Mouse (Mus musculus): ENCODE measurements at regions not wholly inside any gene's neighbourhood (a gene's known extent, or its start where the extent isn't known, plus 50 kb on each side); places are given as distances from the start of the nearest gene placed in this dataset.
A peak's percentile ranks its signal among the peaks of the same experiment; 100 is the strongest.

GRCm38 (mm10) chr10:43634371-43635080 lies 56.4 kb downstream of the Cd24a start:
- Histone ChIP-seq H3K36me3 (ENCODE audit: control insufficient read depth, insufficient read depth, low read length) (no peaks in the 10 kb centered on the region), H3K4me3 (ENCODE audit: low read length) (no peak overlapping the region), H3K4me2 (ENCODE audit: low read length) (no peak overlapping the region), H3K27ac (ENCODE audit: low read depth, low read length) (no peak overlapping the region), H3K9ac (ENCODE audit: low read depth, low read length) (no peak overlapping the region), H3K4me1 (ENCODE audit: control insufficient read depth, insufficient read depth, low read depth, low read length) (no peaks in the 10 kb centered on the region), H3K27me3 (replicated peaks; ENCODE audit: control insufficient read depth, insufficient read depth, low read length) (no peaks in the 10 kb centered on the region), H3K9me3 (ENCODE audit: control insufficient read depth, low read length) (no peaks in the 10 kb centered on the region)
- WGBS, result 62% methylated on average over 10 of the region's 10 CpGs
- ATAC-seq, result peak; percentile 44; the same call in 1 of the 2 replicates

- Histone ChIP-seq H3K9me3 (ENCODE audit: control insufficient read depth, low read length) (no peaks in the 10 kb centered on the region), H3K4me3 (ENCODE audit: low read length) (no peak overlapping the region), H3K27me3 (replicated peaks; ENCODE audit: control insufficient read depth, insufficient read depth, low read length) (no peaks in the 10 kb centered on the region), H3K9ac (ENCODE audit: low read depth, low read length) (no peak overlapping the region), H3K4me1 (ENCODE audit: control insufficient read depth, insufficient read depth, low read depth, low read length) (no peaks in the 10 kb centered on the region), H3K36me3 (ENCODE audit: control insufficient read depth, insufficient read depth, low read length) (no peaks in the 10 kb centered on the region), H3K4me2 (ENCODE audit: low read length) (no peak overlapping the region), H3K27ac (ENCODE audit: low read depth, low read length) (no peak overlapping the region)
- WGBS, result 79% methylated on average over 14 of the region's 14 CpGs
- no peak for ATAC-seq
Observed at GRCm38 (mm10) chr10:43641169-43641945, 63.3 kb downstream of the Cd24a start.

GRCm38 (mm10) chr10:43646326-43646725 lies 68.2 kb downstream of the Cd24a start:
- ATAC-seq, result no peak
- H3K27ac ChIP-seq (ENCODE audit: low read depth, low read length), result no peak overlapping the region
- 51% methylated on average over 4 of the region's 4 CpGs for WGBS

GRCm38 (mm10) chr10:43646965-43647364 lies 68.9 kb downstream of the Cd24a start:
- H3K36me3 ChIP-seq (ENCODE audit: control insufficient read depth, insufficient read depth, low read length), result no peaks in the 10 kb centered on the region
- no peak overlapping the region for H3K27ac ChIP-seq (ENCODE audit: low read depth, low read length)
- no peak overlapping the region for H3K4me2 ChIP-seq (ENCODE audit: low read length)
- no peaks in the 10 kb centered on the region for H3K9me3 ChIP-seq (ENCODE audit: control insufficient read depth, low read length)
- H3K27me3 ChIP-seq (replicated peaks; ENCODE audit: control insufficient read depth, insufficient read depth, low read length), result no peaks in the 10 kb centered on the region
- WGBS, result 96% methylated on average over 6 of the region's 6 CpGs
- no peak overlapping the region for H3K4me3 ChIP-seq (ENCODE audit: low read length)
- no peaks in the 10 kb centered on the region for H3K4me1 ChIP-seq (ENCODE audit: control insufficient read depth, insufficient read depth, low read depth, low read length)
- no peak overlapping the region for H3K9ac ChIP-seq (ENCODE audit: low read depth, low read length)
- no peak for ATAC-seq

More at GRCm38 (mm10) chr10:43646326-43646725, 68.2 kb downstream of the Cd24a start:
- Histone ChIP-seq H3K4me3 (ENCODE audit: low read length) (no peak overlapping the region), H3K9me3 (ENCODE audit: control insufficient read depth, low read length) (no peaks in the 10 kb centered on the region), H3K4me2 (ENCODE audit: low read length) (no peak overlapping the region), H3K27me3 (replicated peaks; ENCODE audit: control insufficient read depth, insufficient read depth, low read length) (no peaks in the 10 kb centered on the region), H3K36me3 (ENCODE audit: control insufficient read depth, insufficient read depth, low read length) (no peaks in the 10 kb centered on the region), H3K4me1 (ENCODE audit: control insufficient read depth, insufficient read depth, low read depth, low read length) (no peaks in the 10 kb centered on the region), H3K9ac (ENCODE audit: low read depth, low read length) (no peak overlapping the region)

- Histone ChIP-seq H3K27me3 (replicated peaks; ENCODE audit: control insufficient read depth, insufficient read depth, low read length) (no peaks in the 10 kb centered on the region), H3K4me2 (ENCODE audit: low read length) (no peak overlapping the region), H3K36me3 (ENCODE audit: control insufficient read depth, insufficient read depth, low read length) (no peaks in the 10 kb centered on the region), H3K9me3 (ENCODE audit: control insufficient read depth, low read length) (no peaks in the 10 kb centered on the region), H3K27ac (ENCODE audit: low read depth, low read length) (no peak overlapping the region), H3K9ac (ENCODE audit: low read depth, low read length) (no peak overlapping the region), H3K4me1 (ENCODE audit: control insufficient read depth, insufficient read depth, low read depth, low read length) (no peaks in the 10 kb centered on the region), H3K4me3 (ENCODE audit: low read length) (no peak overlapping the region)
- 57% methylated on average over 5 of the region's 5 CpGs for WGBS
- ATAC-seq, result no peak
Observed at GRCm38 (mm10) chr10:43648186-43648585, 70.1 kb downstream of the Cd24a start.

GRCm38 (mm10) chr10:43648815-43649447 lies 70.8 kb downstream of the Cd24a start:
- H3K27me3 ChIP-seq (replicated peaks; ENCODE audit: control insufficient read depth, insufficient read depth, low read length), result no peaks in the 10 kb centered on the region
- ATAC-seq, result no peak
- WGBS, result 82% methylated on average over 6 of the region's 6 CpGs

GRCm38 (mm10) chr10:43650449-43650848 lies 72.4 kb downstream of the Cd24a start:
- Histone ChIP-seq H3K4me1 (ENCODE audit: control insufficient read depth, insufficient read depth, low read depth, low read length) (no peaks in the 10 kb centered on the region), H3K27me3 (replicated peaks; ENCODE audit: control insufficient read depth, insufficient read depth, low read length) (no peaks in the 10 kb centered on the region), H3K4me3 (ENCODE audit: low read length) (no peak overlapping the region), H3K9ac (ENCODE audit: low read depth, low read length) (no peak overlapping the region), H3K9me3 (ENCODE audit: control insufficient read depth, low read length) (no peaks in the 10 kb centered on the region), H3K27ac (ENCODE audit: low read depth, low read length) (no peak overlapping the region), H3K36me3 (ENCODE audit: control insufficient read depth, insufficient read depth, low read length) (no peaks in the 10 kb centered on the region), H3K4me2 (ENCODE audit: low read length) (no peak overlapping the region)
- WGBS, result 70% methylated on average over 1 of the region's 1 CpGs
- no peak for ATAC-seq

More at GRCm38 (mm10) chr10:43648815-43649447, 70.8 kb downstream of the Cd24a start:
- Histone ChIP-seq H3K36me3 (ENCODE audit: control insufficient read depth, insufficient read depth, low read length) (no peaks in the 10 kb centered on the region), H3K4me3 (ENCODE audit: low read length) (no peak overlapping the region), H3K27ac (ENCODE audit: low read depth, low read length) (no peak overlapping the region), H3K9me3 (ENCODE audit: control insufficient read depth, low read length) (no peaks in the 10 kb centered on the region), H3K4me1 (ENCODE audit: control insufficient read depth, insufficient read depth, low read depth, low read length) (no peaks in the 10 kb centered on the region), H3K4me2 (ENCODE audit: low read length) (no peak overlapping the region), H3K9ac (ENCODE audit: low read depth, low read length) (no peak overlapping the region)

GRCm38 (mm10) chr10:43651505-43651904 lies 73.4 kb downstream of the Cd24a start:
- no peak overlapping the region for H3K9ac ChIP-seq (ENCODE audit: low read depth, low read length)
- 84% methylated on average over 5 of the region's 5 CpGs for WGBS
- no peaks in the 10 kb centered on the region for H3K27me3 ChIP-seq (replicated peaks; ENCODE audit: control insufficient read depth, insufficient read depth, low read length)
- no peaks in the 10 kb centered on the region for H3K36me3 ChIP-seq (ENCODE audit: control insufficient read depth, insufficient read depth, low read length)
- no peak overlapping the region for H3K4me3 ChIP-seq (ENCODE audit: low read length)
- H3K9me3 ChIP-seq (ENCODE audit: control insufficient read depth, low read length), result no peaks in the 10 kb centered on the region
- no peak for ATAC-seq
- H3K4me2 ChIP-seq (ENCODE audit: low read length), result no peak overlapping the region
- H3K4me1 ChIP-seq (ENCODE audit: control insufficient read depth, insufficient read depth, low read depth, low read length), result no peaks in the 10 kb centered on the region
- H3K27ac ChIP-seq (ENCODE audit: low read depth, low read length), result no peak overlapping the region

GRCm38 (mm10) chr10:43651915-43652314 lies 73.8 kb downstream of the Cd24a start:
- no peaks in the 10 kb centered on the region for H3K36me3 ChIP-seq (ENCODE audit: control insufficient read depth, insufficient read depth, low read length)
- ATAC-seq, result no peak
- H3K4me2 ChIP-seq (ENCODE audit: low read length), result no peak overlapping the region
- WGBS, result 91% methylated on average over 13 of the region's 13 CpGs
- H3K9ac ChIP-seq (ENCODE audit: low read depth, low read length), result no peak overlapping the region
- H3K27me3 ChIP-seq (replicated peaks; ENCODE audit: control insufficient read depth, insufficient read depth, low read length), result no peaks in the 10 kb centered on the region
- H3K4me3 ChIP-seq (ENCODE audit: low read length), result no peak overlapping the region
- H3K9me3 ChIP-seq (ENCODE audit: control insufficient read depth, low read length), result no peaks in the 10 kb centered on the region
- no peak overlapping the region for H3K27ac ChIP-seq (ENCODE audit: low read depth, low read length)
- no peaks in the 10 kb centered on the region for H3K4me1 ChIP-seq (ENCODE audit: control insufficient read depth, insufficient read depth, low read depth, low read length)

All from hindbrain, embryonic 16.5 days (tissue).